Mouse (Mus musculus) forebrain, postnatal 0 days (tissue): Measurements from ENCODE around the gene Rpl27. TPM values are rescaled to one million over a fixed set of nuclear protein-coding genes. Genes with fewer than 3 reads are reported as not detected.

Experiments used
- ATAC-seq: fragments of 200-750 bp; cut with Nextera tagmentation; 2 replicates; pipeline ENCODE4 v1.8.0; 2017; ENCODE audit warnings: mild to moderate bottlenecking, moderate library complexity
- DNase-seq: peaks from one replicate; pipeline ENCODE4 v3.0.0-alpha.2; 2015
- H3K27ac ChIP-seq: fragments of 300-500 bp; sonication (generic); 2 replicates; pipeline ENCODE4 v1.5.1; 2014; ENCODE audit warnings: low read depth, mild to moderate bottlenecking, antibody characterized with exemption, low read length, moderate library complexity, mixed read lengths
- H3K27me3 ChIP-seq: fragments of 300-500 bp; sonication (generic); 2 replicates; pipeline ENCODE4 v1.6.1; 2014; ENCODE audit warnings: mild to moderate bottlenecking, low read length, mixed read lengths; ENCODE audit not compliant: insufficient read depth
- H3K36me3 ChIP-seq: fragments of 300-500 bp; sonication (generic); 2 replicates; pipeline ENCODE4 v1.6.1; 2014; ENCODE audit warnings: mild to moderate bottlenecking, moderate library complexity; ENCODE audit not compliant: insufficient read depth
- H3K4me1 ChIP-seq: fragments of 300-500 bp; sonication (generic); 2 replicates; pipeline ENCODE4 v1.6.1; 2014; ENCODE audit warnings: antibody characterized with exemption; ENCODE audit not compliant: insufficient read depth
- H3K4me2 ChIP-seq: fragments of 300-500 bp; sonication (generic); 2 replicates; pipeline ENCODE4 v1.6.1; 2014; ENCODE audit warnings: low read depth, mild to moderate bottlenecking, moderate library complexity
- H3K4me3 ChIP-seq: fragments of 300-500 bp; sonication (generic); 2 replicates; pipeline ENCODE4 v1.5.1; 2014; ENCODE audit warnings: low read depth, low read length, mixed read lengths
- H3K9ac ChIP-seq: fragments of 300-500 bp; sonication (generic); 2 replicates; pipeline ENCODE4 v1.6.1; 2014; ENCODE audit warnings: mild to moderate bottlenecking
- H3K9me3 ChIP-seq: fragments of 300-500 bp; sonication (generic); 2 replicates; pipeline ENCODE4 v1.6.1; 2016; ENCODE audit warnings: low read length
- CTCF ChIP-seq: sonication (generic); IDR thresholded peaks from 2 replicates; pipeline ENCODE4 v1.5.1; 2016; ENCODE audit warnings: antibody characterized with exemption, control low read depth, low read depth
- WGBS: fragments of 180-500 bp; shearing (Covaris S2); extraction: QIAGEN DNeasy Blood & Tissue Kit; methylation state at CpG from one replicate; pipeline ENCODE4 v1.1.7; 2014; 5-methylcytosine and 5-hydroxymethylcytosine counted together
- polyA plus RNA-seq: library from polyadenylated mRNA; unstranded; fragments of >200 nt; fragmentation: Nextera tagmentation; extraction: Ambion mirVana; gene quantifications from 2 replicates; pipeline ENCODE4 v1.2.1, GENCODE M21; 2015
- total RNA-seq: library from RNA; depleted of rRNA; stranded (reverse); fragments of >200 nt; gene quantifications from 2 replicates; pipeline ENCODE4 v1.2.3, GENCODE M21; 2014; rRNA removed

Rpl27 gene
- total RNA-seq (785 and 1,503 TPM in 2 replicates), polyA plus RNA-seq (274 and 348 TPM in 2 replicates)

DNA sequence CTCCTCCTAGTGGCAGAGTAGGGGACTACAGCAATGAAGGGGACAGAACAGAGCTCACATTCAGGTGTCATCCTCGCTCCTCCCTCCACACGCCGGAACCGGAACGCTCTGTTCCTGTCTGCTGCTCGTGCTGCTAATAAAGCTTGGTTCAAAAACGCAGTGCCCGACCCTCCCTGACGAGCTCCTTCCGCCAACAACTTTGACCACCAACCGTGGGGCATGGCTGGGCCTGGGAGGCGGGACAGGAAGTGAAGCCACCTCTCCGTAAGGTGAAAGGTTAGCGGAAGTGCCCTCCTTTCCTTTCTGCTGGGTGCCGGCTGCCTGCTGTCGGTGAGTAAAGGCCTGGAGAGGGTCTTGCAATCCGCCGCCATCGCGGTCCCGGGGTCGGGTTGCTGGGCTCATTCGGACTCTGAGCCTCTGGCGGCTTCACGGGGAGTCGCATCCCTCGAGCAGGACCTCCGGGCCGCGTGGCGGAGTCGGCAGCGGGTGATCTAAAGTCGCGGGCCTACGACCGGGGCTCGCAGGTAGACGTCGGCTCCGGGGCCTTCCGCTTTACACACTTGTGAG lies at the start of gene Rpl27:
Gene Rpl27, plus strand, starts transcription at position 172 of the 567 bp plus-strand sequence.
- no peaks in the 10 kb centered on the region for H3K27me3 ChIP-seq

DNA sequence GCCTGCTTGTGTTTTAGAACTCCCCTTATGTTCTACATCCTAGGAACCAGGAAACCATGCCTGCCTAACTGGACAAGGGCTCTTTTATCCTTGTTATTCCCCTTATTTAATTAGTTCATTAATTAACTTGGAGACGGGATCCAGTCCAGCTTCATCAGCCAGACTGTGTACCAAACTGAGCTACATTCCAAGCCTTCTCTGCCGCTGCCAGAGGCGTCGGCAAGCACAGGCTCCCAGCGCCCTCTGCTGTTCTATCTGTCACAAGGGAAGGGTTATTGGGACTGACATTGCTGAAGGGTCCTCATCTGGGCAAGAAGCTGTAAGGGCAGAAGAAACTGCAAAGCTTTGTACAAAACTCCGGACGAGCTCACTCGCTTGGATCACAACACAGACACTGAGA lies 47.0 kb upstream of the Rpl27 start:
- Histone ChIP-seq H3K27me3 (no peaks in the 10 kb centered on the region), H3K27ac (peak overlapping the region; percentile 45; the same call in 1 of the 2 replicates), H3K4me1 (no peaks in the 10 kb centered on the region), H3K36me3 (no peaks in the 10 kb centered on the region), H3K9me3 (no peaks in the 10 kb centered on the region), H3K4me3 (no peak overlapping the region), H3K4me2 (no peak overlapping the region), H3K9ac (no peak overlapping the region)
- DNase-seq (peak; percentile 86), ATAC-seq (peak; percentile 86)
- peak; percentile 95 for TF ChIP-seq CTCF
- 2% methylated on average over 8 of the region's 8 CpGs for WGBS

More for the DNA sequence above, at the start of gene Rpl27:
- H3K9ac ChIP-seq, result peak within 1 kb of the TSS; percentile 94
- DNase-seq (peak; percentile 99), ATAC-seq (peak; percentile 98)
- peak; percentile 92 for TF ChIP-seq CTCF
- H3K4me3 ChIP-seq, result peak within 1 kb of the TSS; percentile 74
- no peaks in the 10 kb centered on the region for H3K9me3 ChIP-seq
- H3K4me2 ChIP-seq, result peak within 1 kb of the TSS; percentile 59
- H3K36me3 ChIP-seq, result peaks cover 26% of the 10 kb centered on the region
- WGBS, result under 1% methylated on average over 42 of the region's 42 CpGs
- H3K27ac ChIP-seq, result peak within 1 kb of the TSS; percentile 87
- no peaks in the 10 kb centered on the region for H3K4me1 ChIP-seq

DNA sequence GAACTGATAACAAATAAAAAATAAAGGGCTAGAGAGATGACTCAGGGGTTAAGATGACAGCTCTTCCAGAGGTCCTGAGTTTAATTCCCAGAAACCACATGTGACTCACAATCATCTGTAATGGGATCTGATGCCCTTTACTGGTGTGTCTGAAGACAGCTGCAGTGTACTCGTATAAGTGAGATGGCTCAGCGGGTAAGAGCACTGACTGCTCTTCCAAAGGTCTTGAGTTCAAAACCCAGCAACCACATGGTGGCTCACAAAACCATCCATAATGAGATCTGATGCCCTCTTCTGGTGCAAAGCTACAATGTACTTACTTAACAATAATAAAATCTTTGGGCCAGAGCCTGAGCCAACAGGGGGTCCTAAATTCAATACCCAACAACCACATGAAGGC lies 26.8 kb upstream of the Rpl27 start:
- Histone ChIP-seq H3K36me3 (peaks cover 29% of the 10 kb centered on the region), H3K9me3 (no peaks in the 10 kb centered on the region), H3K27ac (no peak overlapping the region), H3K4me2 (no peak overlapping the region), H3K4me1 (peaks cover 4% of the 10 kb centered on the region), H3K4me3 (no peak overlapping the region), H3K27me3 (no peaks in the 10 kb centered on the region), H3K9ac (no peak overlapping the region)
- WGBS, result 89% methylated on average over 2 of the region's 2 CpGs
- TF ChIP-seq CTCF, result peak; percentile 34
- ATAC-seq, result no peak
- no peak for DNase-seq

- peak; percentile 57 for ATAC-seq
- no peaks in the 10 kb centered on the region for H3K27me3 ChIP-seq
- no peak for DNase-seq
These were observed 25.5 kb upstream of the Rpl27 start for GRCm38 (mm10) chr11:101416433-101417100.

GRCm38 (mm10) chr11:101417101-101417855 lies 24.8 kb upstream of the Rpl27 start, which contains the start of gene Aarsd1:
Gene Aarsd1 (minus strand): TSS chr11:101417615.
- Histone ChIP-seq H3K36me3 (peaks cover 11% of the 10 kb centered on the region), H3K27me3 (no peaks in the 10 kb centered on the region), H3K27ac (peak within 1 kb of the TSS; percentile 81), H3K9me3 (no peaks in the 10 kb centered on the region), H3K9ac (peak within 1 kb of the TSS; percentile 73), H3K4me3 (peak within 1 kb of the TSS; percentile 63), H3K4me1 (peaks cover 4% of the 10 kb centered on the region), H3K4me2 (peak within 1 kb of the TSS; percentile 72)
- TF ChIP-seq CTCF, result no peak
- under 1% methylated on average over 45 of the region's 45 CpGs for WGBS
- DNase-seq (peak; percentile 93), ATAC-seq (peak; percentile 92)

More at GRCm38 (mm10) chr11:101416433-101417100, 25.5 kb upstream of the Rpl27 start:
- Histone ChIP-seq H3K4me3 (peak overlapping the region; percentile 63), H3K9ac (peak overlapping the region; percentile 73), H3K4me2 (peak overlapping the region; percentile 72), H3K36me3 (peaks cover 18% of the 10 kb centered on the region), H3K9me3 (no peaks in the 10 kb centered on the region), H3K4me1 (peaks cover 4% of the 10 kb centered on the region), H3K27ac (peak overlapping the region; percentile 81)
- no peak for TF ChIP-seq CTCF
- WGBS, result 2% methylated on average over 11 of the region's 11 CpGs

DNA sequence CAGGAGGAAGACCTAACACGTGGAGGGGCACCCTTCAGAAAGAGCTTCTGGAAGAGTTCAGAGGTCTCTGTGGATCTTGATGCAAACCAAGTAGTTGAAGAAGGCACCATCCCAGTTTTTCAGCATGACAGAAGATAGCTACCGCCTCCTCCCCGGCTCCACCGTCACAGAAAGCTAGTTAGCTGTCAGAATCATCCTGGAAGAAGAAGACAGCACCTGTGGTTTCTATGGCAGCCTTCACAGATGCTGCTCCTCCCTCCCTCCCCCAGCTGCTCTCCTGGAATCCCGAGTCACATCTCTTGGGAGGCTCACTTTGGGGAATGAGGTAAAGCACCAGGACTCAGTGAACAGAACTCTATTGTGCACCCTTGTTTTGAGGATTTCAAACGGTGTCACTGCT lies 23.1 kb upstream of the Rpl27 start:
- 57% methylated on average over 6 of the region's 6 CpGs for WGBS
- Histone ChIP-seq H3K4me2 (no peak overlapping the region), H3K27ac (no peak overlapping the region), H3K36me3 (no peaks in the 10 kb centered on the region), H3K9ac (no peak overlapping the region), H3K4me3 (no peak overlapping the region), H3K4me1 (peaks cover 4% of the 10 kb centered on the region), H3K27me3 (no peaks in the 10 kb centered on the region), H3K9me3 (no peaks in the 10 kb centered on the region)
- TF ChIP-seq CTCF, result no peak
- ATAC-seq (peak; percentile 32; the same call in 1 of the 2 replicates), DNase-seq (peak; percentile 16)
